Mouse (Mus musculus): ENCODE measurements at regions not wholly inside any gene's neighbourhood (a gene's known extent, or its start where the extent isn't known, plus 50 kb on each side); places are given as distances from the start of the nearest gene placed in this dataset.

DNA sequence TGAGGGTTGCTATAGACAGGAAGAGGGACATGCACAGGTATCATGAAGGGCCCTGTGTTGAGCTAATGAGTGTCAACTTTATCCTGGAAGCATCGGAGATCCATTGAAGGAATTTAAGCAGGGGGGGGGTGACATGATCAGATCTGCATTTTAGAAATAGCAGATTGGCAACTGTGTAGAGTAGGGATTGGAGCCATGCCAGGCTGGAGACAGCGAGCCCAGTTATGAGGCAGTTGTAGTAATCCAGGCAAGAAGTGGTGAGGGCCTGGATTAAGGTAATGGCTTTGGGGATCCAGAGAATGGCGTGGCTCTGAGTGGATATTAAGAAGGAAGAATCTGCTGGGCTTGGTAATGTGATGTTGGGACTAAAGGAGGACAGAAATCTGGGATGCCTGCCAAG, 528.5 kb downstream of the Fgf9 start:
- no peak for DNase-seq (ENCODE audit: low spot score)

DNA sequence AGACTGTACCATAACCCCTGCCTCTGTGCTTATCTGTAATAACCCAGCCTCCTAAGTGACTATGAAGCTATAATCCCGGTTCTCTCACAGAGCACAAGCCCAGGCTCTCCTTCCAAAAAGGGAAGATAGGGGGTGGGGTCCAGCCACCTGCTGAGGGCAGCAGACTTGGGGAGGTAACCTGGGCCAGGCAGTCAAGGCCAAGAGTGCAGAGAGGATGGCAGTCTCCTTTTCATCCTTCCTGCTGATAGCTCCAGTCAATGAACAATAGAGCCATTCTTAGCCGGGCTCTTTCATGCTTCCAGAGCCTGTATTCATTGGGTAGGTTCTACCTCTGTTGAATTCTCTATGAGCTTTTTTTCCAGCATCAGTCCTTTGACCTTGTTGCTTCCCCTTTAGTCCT, 527.5 kb downstream of the Fgf9 start:
- no peak for DNase-seq (ENCODE audit: low spot score)

DNA sequence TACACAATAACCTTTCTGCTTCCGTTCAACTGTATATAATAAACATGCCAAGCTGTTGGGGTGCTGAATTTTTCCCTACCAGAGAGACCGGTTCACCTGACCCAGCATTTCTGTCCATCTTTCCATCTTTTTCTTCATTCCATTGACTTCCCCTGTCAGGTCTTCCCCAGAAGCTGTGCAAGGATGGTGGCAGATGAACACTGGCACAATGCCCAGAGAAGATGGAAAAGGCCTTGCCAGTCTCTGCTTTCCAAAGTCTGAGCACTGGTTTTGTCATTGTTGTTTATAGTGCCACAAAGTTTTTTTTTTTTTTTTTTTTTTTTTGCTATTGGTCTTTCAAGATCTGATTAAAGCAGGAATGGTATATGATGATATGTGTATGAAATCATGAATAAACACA, 526.6 kb downstream of the Fgf9 start:
- DNase-seq (ENCODE audit: low spot score), result no peak

DNA sequence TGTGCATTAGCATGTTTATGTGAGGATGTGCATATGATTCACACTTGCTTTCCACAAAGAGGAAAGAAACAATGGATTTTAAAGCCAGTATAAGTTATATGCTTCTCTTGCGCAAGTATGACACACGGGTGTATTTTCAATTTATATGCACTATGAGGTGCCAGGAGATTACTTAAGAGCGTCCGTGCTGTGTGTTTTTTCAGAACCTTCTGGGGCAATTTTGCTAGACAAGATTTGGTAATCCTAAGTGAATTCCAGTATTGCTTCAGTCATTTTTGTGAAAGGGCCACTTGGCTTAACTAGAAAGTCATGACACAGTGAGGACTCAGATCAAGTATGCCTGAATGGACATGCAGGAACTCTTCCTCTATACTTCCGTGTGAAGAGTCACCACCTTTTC, 511.5 kb downstream of the Fgf9 start:
- DNase-seq (ENCODE audit: low spot score), result no peak

DNA sequence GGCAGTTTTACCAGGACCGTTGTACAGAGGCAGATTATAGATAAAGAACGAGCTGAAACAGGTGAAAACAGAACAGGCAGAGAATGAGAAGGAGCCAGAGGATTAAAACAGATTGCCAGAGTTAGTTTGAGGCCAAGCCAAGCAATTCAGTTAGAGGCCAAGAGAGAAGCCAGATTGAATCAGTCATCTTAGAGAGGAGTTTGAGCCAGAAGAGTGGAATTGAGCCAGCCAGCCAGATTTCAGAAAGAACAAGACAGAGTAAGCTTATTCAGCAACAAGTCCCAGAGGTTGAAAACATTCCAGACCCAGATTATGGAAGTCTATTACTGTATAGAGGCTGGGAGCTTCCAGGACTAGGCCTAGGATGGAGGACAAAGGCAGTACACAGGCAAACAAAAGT, 499.7 kb downstream of the Fgf9 start:
- DNase-seq (ENCODE audit: low spot score), result no peak

DNA sequence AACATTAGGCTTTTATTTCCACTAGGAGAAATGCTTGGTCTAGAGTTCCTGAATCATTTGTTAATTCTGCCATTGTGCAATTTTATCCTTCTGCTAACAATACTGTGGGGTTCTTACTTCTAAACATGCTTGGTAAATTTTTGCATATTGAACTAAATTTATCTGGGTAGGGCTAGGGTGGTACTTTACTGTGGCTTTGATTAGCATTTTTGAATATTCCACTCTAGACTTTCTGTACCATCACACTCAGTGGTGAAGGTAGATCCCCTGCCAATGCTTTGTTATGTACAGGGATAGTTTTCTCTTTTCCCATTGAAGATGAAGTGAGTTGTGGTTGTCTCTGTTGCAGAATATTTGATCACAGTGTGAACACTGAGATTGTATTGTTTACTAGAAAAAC, 497.1 kb downstream of the Fgf9 start:
- no peak for DNase-seq (ENCODE audit: low spot score)

DNA sequence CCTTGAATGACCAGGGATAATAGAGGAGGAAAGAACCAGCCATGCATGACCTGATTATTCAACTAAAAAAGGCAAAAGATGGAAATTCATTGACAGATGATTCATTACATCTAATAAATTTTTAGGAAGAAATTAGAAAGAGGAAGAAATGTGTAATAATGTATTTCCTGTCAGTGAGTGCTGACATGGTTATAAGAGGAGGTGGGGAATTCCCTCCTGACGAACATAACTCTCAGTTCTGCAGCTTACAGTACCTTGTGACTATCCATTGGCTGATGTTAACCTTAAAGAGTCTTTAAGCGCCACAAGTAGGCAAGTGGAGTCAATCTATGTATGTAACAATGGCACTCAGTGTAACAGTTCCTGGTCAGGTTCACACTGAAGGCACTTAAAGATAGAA, 492.7 kb downstream of the Fgf9 start:
- no peak for DNase-seq (ENCODE audit: low spot score)

DNA sequence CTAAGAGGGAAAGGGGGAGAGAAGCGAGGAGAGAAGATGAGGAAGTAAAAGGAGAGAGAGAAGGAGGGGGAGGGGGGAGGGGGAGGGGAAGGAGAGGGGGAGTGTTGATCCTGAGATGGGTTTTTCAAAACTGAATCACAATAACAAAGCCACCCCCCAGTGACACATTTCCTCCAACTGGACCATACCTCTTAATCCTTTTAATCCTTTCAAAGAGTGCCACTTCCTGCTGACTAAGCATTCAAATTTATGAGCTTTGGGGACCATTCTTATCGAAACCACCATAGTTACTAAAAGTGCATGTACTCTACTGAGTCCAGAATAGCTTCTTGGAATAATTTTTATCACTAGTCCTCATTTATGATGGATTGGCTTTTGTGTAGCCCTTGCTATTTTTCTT, 480.4 kb downstream of the Fgf9 start:
- no peak for DNase-seq (ENCODE audit: low spot score)

DNA sequence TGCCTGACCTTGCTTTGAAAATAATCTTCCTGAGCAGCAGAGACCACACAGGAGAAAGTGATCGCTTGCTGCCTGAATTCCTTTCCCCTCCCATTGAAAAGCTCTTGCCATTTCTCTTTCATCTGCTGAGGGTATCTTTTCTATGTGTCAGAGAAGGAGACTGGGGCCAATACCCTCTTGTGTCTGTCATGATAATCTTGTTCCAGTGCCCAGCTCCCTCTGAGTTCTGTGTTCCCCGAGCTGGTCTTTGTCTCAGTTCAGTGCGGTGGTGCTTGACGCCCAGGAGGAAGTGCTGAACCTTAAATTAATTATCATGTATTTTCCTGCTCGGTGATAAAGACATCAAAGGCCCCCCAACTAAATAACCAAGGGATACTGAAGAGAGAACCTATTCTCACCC, 475.4 kb downstream of the Fgf9 start:
- no peak for DNase-seq (ENCODE audit: low spot score)

DNA sequence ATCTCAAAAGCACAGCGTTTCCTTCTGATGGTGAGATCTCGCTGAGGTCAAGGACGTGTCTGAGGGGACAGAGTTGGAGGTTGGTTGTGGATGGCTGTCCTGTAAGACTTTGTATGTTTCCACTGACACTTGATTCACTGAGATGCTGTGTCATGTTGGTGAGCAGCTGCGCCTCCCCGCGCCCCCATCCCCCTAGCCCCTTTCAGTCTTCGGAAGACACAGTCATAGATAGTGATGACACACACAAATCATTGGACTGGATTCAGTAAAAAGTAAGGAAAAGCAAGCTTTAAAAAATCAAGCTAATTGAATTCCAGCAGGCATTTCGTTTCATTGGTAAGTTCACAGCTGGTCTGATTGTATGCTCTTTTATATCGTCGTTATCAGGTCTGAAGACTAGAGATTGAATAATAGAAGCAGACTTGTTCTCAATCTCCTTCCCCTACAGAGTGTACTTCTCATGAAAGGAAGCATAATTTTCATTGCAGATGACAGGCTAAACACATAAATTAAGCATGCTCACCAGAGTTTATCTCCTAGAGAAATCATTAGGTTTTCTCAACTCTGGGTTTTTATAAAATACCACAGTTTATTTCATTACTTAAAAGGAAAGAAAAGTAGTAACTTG, 472.9 kb downstream of the Fgf9 start:
- no peak for DNase-seq (ENCODE audit: low spot score)

DNA sequence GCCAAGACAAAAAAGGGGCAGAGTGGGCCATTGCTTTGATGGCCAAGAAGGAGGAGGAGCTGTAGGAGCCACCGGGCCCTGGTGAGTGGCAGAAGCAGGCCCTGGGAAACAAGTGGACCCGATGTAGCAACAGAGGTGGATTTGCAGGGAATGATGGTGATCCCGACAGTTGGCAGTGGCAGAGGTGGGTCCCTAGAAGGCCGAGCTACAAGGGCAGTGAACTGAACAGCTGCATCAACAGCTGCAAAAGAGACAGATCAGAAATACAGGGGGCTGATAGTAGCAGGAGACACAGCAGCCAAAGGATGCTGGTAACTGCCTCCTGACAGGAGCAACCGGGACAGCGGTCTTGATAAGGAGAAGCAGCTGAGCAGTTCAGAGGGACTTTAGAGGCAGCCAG, 467.8 kb downstream of the Fgf9 start:
- no peak for DNase-seq (ENCODE audit: low spot score)

DNA sequence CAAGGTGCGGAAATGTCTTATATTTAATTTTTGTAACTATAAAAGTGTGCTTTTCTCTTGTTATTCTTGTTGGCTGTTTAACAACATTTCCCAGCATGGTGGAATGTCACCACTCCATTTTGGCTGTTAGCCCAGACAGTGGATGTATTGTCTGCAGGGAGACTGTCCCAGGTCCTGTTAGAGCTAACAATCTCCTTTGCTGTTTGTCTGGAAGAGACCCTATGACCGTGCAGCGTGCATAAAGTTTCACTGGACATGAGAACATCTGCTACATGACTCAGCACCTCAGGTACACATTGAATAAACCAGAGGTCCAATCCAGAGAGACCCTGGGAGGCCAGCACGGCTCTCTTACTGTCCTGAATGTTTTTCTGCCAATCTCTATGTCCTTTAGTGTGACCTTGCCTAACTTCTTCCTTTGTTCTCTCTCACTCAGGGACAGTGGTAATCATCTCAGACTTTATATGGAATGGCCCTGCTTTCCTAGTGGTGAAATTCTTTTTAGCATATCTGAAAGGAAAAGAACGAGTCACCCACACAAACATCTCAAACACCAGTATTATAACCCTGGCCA, 450.7 kb downstream of the Fgf9 start:
- no peak for DNase-seq (ENCODE audit: low spot score)

DNA sequence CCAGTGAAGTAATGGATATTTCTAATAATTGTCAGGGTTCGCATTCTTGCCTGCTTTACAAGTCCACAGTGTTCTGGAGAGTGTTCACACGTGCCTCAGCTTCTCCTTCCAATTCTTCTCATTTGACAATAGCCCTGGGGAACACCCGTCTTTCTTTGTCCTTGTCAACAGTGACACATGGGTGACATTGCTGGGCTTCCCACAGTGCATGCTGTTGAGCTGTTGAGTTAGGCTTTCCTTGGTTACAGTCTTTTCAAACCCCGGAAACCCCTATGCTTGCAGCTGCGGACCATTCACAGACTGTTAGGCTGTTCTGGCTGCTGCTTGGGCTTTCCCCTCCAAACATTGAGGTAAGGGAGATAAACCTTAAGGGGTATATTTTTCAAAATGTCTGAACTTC, 450.0 kb downstream of the Fgf9 start:
- no peak for DNase-seq (ENCODE audit: low spot score)

DNA sequence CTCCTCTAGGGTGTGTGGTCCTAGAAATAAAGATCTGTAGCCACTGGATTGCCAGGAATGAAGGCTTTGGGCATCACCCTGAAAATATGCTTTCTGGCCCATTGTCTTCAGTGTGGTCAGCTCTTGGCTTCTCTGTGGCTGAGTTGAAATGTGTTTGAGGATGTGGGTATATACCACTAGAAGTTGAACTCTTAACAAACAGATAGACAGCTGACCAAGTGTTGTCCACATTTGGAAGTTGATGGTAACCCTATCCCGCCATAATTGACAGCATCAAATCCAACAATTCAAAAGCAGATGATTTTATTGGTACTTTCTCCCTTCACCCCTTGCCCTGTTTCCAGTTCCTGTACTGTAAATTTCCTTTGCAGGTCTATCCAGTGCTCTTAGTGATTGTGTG, 448.7 kb downstream of the Fgf9 start:
- no peak for DNase-seq (ENCODE audit: low spot score)

DNA sequence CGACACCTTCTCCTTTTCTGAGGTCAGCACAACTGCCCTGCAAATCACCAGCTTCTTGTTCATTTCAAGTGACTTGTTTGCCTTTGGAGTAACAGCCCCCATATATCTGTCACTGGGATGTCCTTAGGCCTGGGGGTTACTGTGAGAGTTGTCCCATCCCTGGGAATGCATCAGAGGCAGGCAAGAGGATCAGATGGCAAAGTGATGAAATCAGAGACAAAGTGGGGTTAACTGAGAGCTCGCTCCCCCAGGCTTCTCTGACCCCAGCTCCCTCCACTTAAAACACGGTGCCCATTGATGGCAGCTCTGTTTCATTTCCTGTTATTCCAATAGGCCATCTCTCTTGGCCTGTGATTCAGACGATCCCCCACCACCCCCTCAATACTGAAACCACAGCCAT, 446.2 kb downstream of the Fgf9 start:
- no peak for DNase-seq (ENCODE audit: low spot score)

DNA sequence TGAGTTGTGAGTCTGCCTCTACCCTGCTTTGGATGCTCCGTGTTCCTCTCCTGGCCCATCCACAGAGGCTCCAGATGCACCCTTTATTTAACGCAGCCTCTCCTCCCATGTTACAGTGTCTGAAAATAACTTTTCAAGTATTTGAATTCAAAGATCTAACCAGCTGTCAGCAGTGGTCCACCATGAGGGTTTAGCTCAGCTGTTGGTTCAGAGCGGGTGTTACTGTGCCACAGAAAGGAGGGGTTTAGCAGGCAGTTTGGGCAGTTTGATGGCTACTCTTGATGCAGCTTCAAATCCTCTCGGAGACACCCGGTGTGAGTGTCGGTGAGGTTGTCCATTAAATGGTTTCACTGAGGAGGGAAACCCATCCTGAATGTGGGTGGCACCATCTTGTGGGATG, 441.8 kb downstream of the Fgf9 start:
- DNase-seq (ENCODE audit: low spot score), result no peak

DNA sequence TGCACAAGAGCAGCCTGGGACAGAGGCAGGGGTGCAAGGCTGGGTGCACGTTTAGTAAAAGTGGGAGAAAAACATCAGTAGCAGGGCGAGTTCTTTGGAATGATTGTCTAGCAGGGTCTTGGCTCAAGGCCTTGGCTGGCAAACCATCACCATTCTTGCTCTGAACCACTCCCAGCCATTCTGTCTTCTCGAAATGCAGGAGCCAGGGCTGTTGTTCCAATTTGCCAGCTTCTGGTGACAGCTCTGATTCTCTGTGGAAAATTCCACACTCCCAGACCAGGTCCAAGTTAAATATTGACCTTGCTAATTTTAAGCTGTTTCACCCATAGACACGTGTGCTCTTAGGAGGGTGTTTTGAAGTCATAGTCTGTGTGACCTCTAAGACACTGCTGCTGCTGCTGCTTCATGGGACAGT, 441.2 kb downstream of the Fgf9 start:
- DNase-seq (ENCODE audit: low spot score), result no peak

DNA sequence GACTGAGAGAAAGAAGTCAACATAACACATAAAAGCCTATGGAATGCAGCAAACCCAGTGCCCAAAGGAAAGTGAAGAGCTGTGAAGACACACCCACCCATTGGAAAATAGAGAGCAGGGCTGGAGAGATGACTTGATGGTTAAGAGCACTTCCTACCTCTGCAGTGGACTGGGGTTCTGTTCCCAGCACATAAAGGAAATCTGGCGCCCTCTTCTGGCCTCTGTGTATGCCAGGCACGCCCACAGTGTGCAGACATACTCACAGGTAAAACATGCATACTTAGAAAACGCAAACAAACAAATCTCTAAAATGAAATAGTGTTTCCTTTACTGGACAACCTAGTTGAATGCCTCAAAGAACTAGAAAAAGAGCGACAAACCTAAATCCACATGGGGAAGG, 440.4 kb downstream of the Fgf9 start:
- DNase-seq (ENCODE audit: low spot score), result no peak

DNA sequence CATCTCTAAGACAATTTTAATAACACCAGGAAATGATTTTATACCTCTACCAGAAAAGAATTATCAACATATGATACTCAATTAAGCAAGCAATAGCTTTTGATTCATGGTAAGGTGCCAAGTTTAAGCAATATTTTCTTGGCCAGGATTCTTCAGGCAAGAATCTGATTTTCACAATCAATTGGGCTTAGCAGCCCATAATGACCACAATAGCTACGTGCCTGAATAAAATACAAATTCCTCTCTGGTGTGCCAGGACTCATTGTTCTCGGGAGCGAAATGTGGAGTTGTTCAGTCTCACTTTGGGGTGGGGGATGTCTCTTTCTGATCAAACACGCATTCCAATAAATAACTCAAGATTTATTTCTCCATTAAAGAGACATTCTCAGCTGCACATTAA, 438.8 kb downstream of the Fgf9 start:
- no peak for DNase-seq (ENCODE audit: low spot score)

DNA sequence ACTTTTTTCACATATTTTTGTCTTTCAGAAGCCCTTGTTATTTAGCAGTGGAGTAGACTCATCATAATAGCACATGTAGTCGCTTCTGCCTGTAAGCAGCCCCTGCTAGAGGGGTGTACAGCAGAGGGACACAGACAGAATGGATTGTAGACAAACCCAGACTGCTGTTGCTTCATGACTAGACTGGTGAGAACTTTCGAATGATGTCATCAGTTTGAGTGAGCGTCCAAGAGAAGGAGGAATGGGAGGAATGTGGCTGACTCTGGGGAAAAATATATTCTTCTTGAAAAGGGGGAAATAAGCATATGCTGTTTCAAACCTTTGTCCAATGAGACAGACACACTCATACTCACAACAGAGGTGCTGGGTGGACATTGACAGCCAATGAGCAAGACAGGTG, 436.1 kb downstream of the Fgf9 start:
- no peak for DNase-seq (ENCODE audit: low spot score)

DNA sequence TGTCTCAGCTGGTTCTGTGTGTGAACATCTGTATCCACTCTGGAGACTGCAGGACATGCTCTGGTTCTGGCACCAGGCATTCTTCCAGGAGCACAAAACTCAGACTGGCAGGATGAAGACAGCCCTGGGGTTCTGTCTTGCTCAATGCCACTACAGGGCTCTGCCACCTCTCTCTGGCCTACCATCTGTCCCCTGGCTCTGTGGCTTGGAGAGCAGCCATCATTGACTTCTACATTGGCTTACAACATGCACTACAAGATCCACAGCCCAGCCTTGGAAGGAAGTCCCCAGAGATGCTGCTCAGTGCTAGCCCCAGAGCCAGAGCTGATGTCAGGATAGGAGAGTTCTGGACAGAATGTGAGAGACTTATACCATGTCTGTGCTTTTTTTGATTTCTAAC, 435.5 kb downstream of the Fgf9 start:
- DNase-seq (ENCODE audit: low spot score), result no peak

DNA sequence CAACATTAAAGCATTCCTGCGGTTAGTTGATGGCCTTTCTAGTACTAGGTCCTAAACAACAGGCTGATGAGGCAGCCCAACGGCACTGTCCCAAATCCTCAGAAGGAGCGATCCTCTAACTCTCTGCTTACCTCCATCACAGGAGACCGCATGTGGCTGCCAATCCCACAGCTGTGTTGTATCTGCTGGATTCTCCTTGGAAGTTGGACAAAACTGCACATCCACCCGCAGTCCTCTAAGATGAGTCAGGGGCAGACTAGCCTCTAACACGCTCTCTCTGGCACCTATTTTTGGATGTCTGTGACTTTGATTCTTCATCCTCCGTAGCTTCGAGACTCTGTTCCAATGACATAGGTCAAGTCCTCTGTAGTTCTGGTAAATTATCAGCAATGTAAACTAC, 432.5 kb downstream of the Fgf9 start:
- no peak for DNase-seq (ENCODE audit: low spot score)

DNA sequence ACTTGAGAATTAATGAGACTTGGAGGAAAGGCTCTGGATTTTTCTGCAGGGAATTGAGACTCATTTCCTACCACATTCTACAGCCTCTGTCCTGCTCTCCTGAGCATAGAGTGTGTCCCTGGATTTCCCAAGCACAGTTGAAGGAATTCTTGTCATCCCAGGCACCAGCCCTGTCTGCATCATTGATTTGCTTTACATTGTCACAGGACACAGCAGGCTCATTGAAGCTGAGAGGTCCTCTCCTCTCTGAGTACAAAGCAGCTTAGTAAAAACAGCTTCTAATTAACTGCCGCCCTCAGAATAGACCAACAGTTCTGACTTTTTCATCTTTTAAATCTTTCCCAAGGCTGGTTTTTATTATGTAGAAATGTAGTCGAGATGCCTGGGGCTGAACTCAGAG, 429.7 kb downstream of the Fgf9 start:
- DNase-seq (ENCODE audit: low spot score), result no peak

DNA sequence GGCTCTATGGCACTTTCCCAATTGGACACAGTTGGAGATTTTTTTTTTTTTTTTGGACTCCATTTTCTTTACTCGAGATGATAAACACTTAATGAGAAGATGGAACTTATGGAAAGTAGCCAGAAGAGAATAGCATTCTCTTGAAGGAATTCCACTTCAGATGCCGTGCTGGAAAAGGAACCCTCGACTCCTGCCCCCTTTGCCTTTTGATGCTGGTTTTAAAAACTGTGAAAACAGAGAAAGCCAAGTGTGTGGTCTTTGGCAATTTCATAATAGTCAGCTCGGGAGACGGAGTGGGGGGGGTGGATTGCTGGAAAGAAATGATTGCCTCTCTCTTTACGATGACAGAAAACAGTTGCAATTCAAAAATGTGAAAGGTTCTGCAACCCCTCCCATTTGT, 429.2 kb downstream of the Fgf9 start:
- DNase-seq (ENCODE audit: low spot score), result no peak

DNA sequence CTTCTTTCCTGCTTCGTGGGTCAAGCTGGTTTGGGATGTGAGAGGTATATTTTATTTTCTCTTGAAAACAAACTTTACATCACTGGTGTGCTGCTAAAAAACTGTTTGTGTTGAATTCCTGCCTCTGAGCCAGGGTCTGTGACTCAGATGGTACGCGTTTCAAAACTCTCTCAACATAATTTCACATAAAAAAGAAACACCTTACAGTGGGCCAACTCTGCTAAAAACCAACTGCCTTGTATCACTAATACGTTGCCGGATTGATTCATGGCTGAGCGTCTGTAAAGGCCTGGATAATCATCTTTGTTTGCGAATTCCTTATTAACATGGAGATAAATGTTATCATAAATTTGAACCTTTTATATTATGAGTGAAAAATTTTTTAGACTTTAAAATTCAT, 428.7 kb downstream of the Fgf9 start:
- no peak for DNase-seq (ENCODE audit: low spot score)

Measured in MN1 (cell line).